Mouse (Mus musculus) heart, adult 2 months (tissue): ENCODE measurements around the gene Nsd1.

Source experiments
- CTCF ChIP-seq: fragments of 200-600 bp; IDR thresholded peaks from 2 replicates; pipeline ENCODE4 v1.8.1; 2022; ENCODE audit warnings: antibody characterized with exemption, mild to moderate bottlenecking, moderate library complexity
- EP300 ChIP-seq: fragments of 200-500 bp; IDR thresholded peaks from 2 replicates; pipeline ENCODE4 v1.6.1; 2011; ENCODE audit warnings: low read depth, low read length, control low read depth; ENCODE audit not compliant: insufficient read depth

DNA sequence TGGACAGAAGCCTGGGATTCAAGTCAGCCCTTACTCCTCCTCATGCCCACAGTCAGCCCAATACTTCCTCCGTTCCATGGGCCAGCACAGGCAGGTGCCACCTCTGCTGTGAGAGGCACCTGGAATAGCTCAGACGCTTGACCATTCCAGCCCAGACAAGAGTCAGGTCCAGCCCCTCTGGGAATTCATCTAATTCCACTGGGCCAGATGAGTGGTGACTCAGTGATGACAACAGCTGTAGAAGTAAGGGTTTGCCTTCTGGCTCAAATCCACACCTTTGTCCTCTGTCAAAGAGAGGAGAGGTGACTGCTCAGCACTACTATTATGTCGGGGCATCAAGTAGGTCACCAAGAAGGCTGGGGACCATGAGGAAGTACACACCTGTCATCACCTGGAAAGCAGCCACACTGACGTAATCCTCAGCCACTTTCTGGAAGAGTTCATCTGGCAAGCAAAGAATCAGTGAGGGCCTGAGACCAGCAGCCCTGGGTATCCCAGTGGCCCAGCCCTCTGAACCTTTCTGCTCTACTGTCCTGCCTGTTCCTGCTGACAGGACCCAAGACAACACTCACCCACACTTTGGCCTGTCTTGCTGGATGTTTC is 110.5 kb downstream of the Nsd1 start, which contains the start of gene Prelid1:
- TF ChIP-seq CTCF: no peak
- no peak for TF ChIP-seq EP300
